Mouse (Mus musculus) midbrain, embryonic 16.5 days (tissue): Measurements from ENCODE around the gene Eras. TPM values are rescaled to one million over a fixed set of nuclear protein-coding genes. Genes with fewer than 3 reads are reported as not detected.

Experiments used
- ATAC-seq: fragments of 200-750 bp; cut with Nextera tagmentation; 2 replicates; pipeline ENCODE4 v1.8.0; 2017; ENCODE audit warnings: moderate TSS enrichment
- H3K27ac ChIP-seq: fragments of 300-500 bp; sonication (generic); 2 replicates; pipeline ENCODE4 v1.5.1; 2014; ENCODE audit warnings: mild to moderate bottlenecking, low read length, mixed read lengths
- H3K27me3 ChIP-seq: fragments of 300-500 bp; sonication (generic); 2 replicates; pipeline ENCODE4 v1.6.1; 2014; ENCODE audit warnings: low read depth, low read length, mixed read lengths; ENCODE audit not compliant: control insufficient read depth, insufficient read depth
- H3K36me3 ChIP-seq: fragments of 300-500 bp; sonication (generic); 2 replicates; pipeline ENCODE4 v1.6.1; 2014; ENCODE audit warnings: mild to moderate bottlenecking, low read length, moderate library complexity, mixed read lengths; ENCODE audit not compliant: control insufficient read depth, insufficient read depth
- H3K4me1 ChIP-seq: fragments of 300-500 bp; sonication (generic); 2 replicates; pipeline ENCODE4 v1.6.1; 2014; ENCODE audit warnings: mild to moderate bottlenecking, low read length, mixed read lengths; ENCODE audit not compliant: control insufficient read depth, insufficient read depth
- H3K4me2 ChIP-seq: fragments of 300-500 bp; sonication (generic); 2 replicates; pipeline ENCODE4 v1.6.1; 2014; ENCODE audit warnings: mild to moderate bottlenecking, low read length, mixed read lengths
- H3K4me3 ChIP-seq: fragments of 300-500 bp; sonication (generic); 2 replicates; pipeline ENCODE4 v1.5.1; 2014; ENCODE audit warnings: low read depth, mild to moderate bottlenecking, low read length, moderate library complexity, mixed read lengths
- H3K9ac ChIP-seq: fragments of 300-500 bp; sonication (generic); 2 replicates; pipeline ENCODE4 v1.6.1; 2014; ENCODE audit warnings: low read depth, low read length, mixed read lengths
- H3K9me3 ChIP-seq: fragments of 300-500 bp; sonication (generic); replicated peaks from 2 replicates; pipeline ENCODE4 v1.6.1; 2014; ENCODE audit warnings: mild to moderate bottlenecking, low read length, mixed read lengths; ENCODE audit not compliant: control insufficient read depth, poor library complexity, severe bottlenecking
- WGBS: fragments of 180-500 bp; shearing (Covaris S2); extraction: QIAGEN DNeasy Blood & Tissue Kit; methylation state at CpG from one replicate; pipeline ENCODE4 v1.1.7; 2014; 5-methylcytosine and 5-hydroxymethylcytosine counted together
- polyA plus RNA-seq: library from polyadenylated mRNA; unstranded; fragments of >200 nt; fragmentation: Nextera tagmentation; extraction: Ambion mirVana; gene quantifications from 2 replicates; pipeline ENCODE4 v1.2.1, GENCODE M21; 2015

Eras gene
- not detected in 2 replicates for polyA plus RNA-seq

DNA sequence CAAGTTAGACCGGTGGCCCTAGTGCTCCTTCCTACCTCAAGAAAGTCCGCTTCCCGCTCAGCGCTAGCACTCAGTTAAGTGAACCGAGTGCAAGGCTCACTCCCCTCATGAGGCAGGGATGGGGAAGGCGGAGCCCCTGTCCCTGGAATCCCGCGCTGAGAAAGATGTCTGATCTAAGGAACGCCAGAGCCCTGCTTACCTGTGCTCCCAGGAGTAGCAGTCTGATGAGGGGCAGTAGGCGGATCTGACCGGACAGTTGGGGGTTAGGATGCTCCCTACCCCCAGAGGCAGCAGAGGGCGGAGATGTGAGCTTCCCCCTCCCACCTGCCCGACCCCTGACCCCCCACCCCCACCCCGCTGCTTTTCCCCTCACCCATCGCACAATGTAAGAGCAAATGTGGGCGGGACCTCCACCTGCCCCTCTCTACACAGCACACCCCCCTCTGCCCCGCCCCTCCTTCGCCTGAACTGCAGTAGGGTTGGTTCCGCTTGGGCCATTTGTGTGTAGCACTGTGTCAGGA is at the start of gene Eras:
Gene Eras, minus strand, starts transcription at position 338 of the 521 bp plus-strand sequence.
- H3K27ac ChIP-seq = no peak within 1 kb of the TSS
- no peak for ATAC-seq
- no peaks in the 10 kb centered on the region for H3K27me3 ChIP-seq
- no peak within 1 kb of the TSS for H3K4me2 ChIP-seq
- no peaks in the 10 kb centered on the region; the same call in 1 of the 2 replicates for H3K4me1 ChIP-seq
- whole genome bisulfite sequencing = 19% methylated on average over 19 of the region's 19 CpGs
- H3K4me3 ChIP-seq = no peak within 1 kb of the TSS
- H3K9ac ChIP-seq = no peak within 1 kb of the TSS
- H3K36me3 ChIP-seq = peaks cover 7% of the 10 kb centered on the region; the same call in 1 of the 2 replicates
- H3K9me3 ChIP-seq = no peaks in the 10 kb centered on the region

DNA sequence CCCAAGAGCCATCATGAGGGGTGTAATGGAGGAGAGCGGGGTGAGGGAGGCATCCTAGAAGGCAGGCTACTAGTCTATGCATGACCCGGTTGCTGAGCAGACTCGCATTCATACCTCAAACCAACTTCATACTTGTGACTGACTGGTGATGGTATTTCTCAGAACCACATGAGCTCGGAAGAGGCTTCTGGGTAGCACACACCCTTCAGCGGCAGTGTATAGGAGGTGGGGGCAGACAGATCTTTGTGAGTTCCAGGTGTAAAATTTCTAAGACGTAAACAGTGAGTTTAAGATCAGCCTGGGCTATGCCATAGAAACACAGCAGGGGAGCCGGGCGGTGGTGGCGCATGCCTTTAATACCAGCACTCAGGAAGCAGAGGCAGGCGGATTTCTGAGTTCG is 49.5 kb upstream of the Eras start, which contains the start of gene Gata1:
Gene Gata1, minus strand, starts transcription at position 180 of the 400 bp plus-strand sequence.
- no peak within 1 kb of the TSS for H3K4me2 ChIP-seq
- no peak within 1 kb of the TSS for H3K9ac ChIP-seq
- H3K27me3 ChIP-seq = no peaks in the 10 kb centered on the region
- no peak for ATAC-seq
- H3K27ac ChIP-seq = no peak within 1 kb of the TSS
- H3K9me3 ChIP-seq = no peaks in the 10 kb centered on the region
- no peaks in the 10 kb centered on the region for H3K4me1 ChIP-seq
- no peaks in the 10 kb centered on the region for H3K36me3 ChIP-seq
- WGBS = 93% methylated on average over 11 of the region's 11 CpGs
- no peak within 1 kb of the TSS for H3K4me3 ChIP-seq

DNA sequence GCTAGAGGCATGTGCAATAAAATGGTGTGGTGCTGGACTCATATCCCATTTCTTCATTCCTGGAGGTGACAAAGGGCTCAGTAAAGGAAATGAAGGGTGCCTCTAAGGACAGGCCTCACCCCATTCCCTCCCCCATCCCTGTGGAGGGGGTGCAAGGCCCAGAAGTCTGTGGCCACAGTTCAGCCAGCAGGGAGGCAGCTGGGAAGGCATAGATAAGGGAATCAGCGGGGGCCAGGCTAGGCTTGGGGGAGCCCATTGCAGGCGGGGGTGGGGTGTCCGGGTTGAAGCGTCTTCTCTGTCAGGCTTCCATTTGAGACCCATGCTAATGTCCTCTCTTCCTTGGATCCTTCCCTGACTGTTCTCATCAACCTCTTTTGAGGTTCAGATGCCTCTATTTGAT is 42.9 kb upstream of the Eras start:
- Histone ChIP-seq H3K27ac (no peak overlapping the region), H3K4me2 (no peak overlapping the region), H3K9ac (no peak overlapping the region), H3K4me1 (no peaks in the 10 kb centered on the region), H3K4me3 (no peak overlapping the region), H3K36me3 (no peaks in the 10 kb centered on the region), H3K9me3 (no peaks in the 10 kb centered on the region), H3K27me3 (no peaks in the 10 kb centered on the region)
- 62% methylated on average over 4 of the region's 4 CpGs for WGBS
- no peak for ATAC-seq

DNA sequence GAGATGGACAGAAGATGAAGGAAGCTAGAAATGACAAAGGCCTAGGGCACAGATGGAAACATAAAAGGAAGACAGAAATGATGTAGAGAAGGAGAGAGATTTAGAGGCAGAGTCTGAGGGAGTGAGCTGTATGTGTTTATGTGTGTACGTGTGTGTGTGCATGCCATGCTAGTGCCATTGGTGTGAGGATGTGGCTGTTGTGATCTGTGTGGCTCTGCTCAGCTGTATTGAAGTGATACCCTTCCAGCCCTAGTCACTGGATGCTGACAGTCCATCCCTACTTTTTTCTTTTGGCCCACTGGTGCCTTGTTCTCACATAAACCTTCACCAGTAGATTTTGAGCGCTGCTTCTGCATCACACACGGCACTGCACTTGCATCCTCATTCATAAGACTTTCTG is 40.5 kb upstream of the Eras start:
- Histone ChIP-seq H3K9ac (no peak overlapping the region), H3K27me3 (no peaks in the 10 kb centered on the region), H3K36me3 (no peaks in the 10 kb centered on the region), H3K4me1 (no peaks in the 10 kb centered on the region), H3K4me3 (no peak overlapping the region), H3K4me2 (no peak overlapping the region), H3K27ac (no peak overlapping the region), H3K9me3 (no peaks in the 10 kb centered on the region)
- WGBS = 93% methylated on average over 3 of the region's 3 CpGs
- ATAC-seq = no peak

DNA sequence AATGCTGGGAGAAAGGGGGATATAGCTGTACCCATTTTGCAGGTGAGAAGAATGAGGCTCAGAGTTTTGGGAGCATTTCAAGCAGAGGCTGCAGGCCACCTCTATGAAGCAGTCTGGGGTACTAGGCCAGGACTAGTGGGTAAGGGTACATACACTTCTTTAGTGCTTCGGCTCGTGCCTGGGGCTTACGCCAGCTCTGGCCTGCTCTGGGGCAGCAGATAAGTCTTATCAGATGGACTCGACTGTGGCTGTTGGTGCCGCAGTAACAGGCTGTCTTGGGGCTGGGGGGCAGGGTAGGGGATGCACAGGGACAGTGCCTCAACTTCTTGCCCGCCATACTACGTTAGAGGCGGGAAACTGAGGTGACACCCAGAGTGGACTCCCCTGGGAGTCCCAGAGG is 39.8 kb upstream of the Eras start:
- no peaks in the 10 kb centered on the region for H3K36me3 ChIP-seq
- WGBS = 92% methylated on average over 8 of the region's 8 CpGs
- H3K4me3 ChIP-seq = no peak overlapping the region
- H3K9ac ChIP-seq = no peak overlapping the region
- H3K27ac ChIP-seq = no peak overlapping the region
- no peaks in the 10 kb centered on the region for H3K27me3 ChIP-seq
- no peak overlapping the region for H3K4me2 ChIP-seq
- no peak for ATAC-seq
- H3K9me3 ChIP-seq = no peaks in the 10 kb centered on the region
- no peaks in the 10 kb centered on the region for H3K4me1 ChIP-seq

DNA sequence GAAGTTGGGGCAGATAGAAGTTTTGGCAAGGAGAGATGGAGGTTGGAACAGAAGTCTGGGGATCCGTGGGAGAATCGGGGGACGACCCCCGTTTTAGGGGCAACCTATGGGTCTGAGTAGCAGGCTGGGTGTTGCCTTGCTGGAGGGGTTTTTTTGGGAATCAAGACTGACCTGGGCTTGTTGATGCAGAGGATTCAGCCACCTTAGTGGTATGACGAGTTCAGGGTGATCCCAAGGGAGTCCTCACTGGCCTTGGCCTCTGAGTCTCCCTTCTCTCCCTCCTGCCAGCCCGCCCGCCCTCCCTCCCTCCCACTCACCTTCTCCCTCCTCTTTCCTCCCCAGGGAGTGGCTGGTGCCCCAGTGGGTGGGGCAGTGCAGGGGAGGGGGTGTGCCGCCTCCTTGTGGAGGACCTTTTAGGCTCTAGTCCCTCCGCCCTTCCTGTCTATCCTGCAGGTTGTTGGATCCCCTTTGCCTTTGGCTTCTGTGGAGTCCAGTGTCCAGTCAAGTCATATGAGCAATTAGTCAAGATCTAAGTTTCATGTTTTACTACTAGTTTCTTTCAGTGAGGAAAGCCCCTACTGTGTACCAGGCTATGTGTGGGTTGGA is 39.3 kb upstream of the Eras start:
- Histone ChIP-seq H3K9ac (no peak overlapping the region), H3K4me3 (no peak overlapping the region), H3K27me3 (no peaks in the 10 kb centered on the region), H3K36me3 (no peaks in the 10 kb centered on the region), H3K4me1 (no peaks in the 10 kb centered on the region), H3K9me3 (no peaks in the 10 kb centered on the region), H3K27ac (no peak overlapping the region), H3K4me2 (no peak overlapping the region)
- ATAC-seq = no peak
- WGBS = 82% methylated on average over 6 of the region's 9 CpGs

DNA sequence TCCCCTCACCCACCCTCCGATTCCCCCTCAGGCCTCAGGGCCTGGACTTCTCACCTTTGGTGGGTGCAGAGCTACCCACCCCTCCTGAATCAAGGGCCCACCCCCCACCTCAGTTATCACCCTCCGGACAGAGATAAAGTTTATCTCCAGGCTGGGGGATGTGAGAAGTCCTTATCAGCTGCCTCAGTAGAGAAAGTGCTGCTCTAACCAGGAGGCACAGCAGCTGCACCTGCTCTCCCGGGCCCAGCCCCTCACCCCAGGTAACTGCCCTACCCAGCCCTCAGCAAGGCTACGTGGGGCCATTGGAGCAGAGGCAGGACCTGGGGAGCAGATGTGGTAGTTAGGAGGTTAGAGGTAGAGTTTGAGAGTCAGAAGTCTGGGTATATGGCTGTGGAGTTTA is 37.8 kb upstream of the Eras start:
- no peaks in the 10 kb centered on the region for H3K9me3 ChIP-seq
- H3K4me2 ChIP-seq = no peak overlapping the region
- no peak overlapping the region for H3K27ac ChIP-seq
- 85% methylated on average over 4 of the region's 4 CpGs for WGBS
- no peaks in the 10 kb centered on the region for H3K36me3 ChIP-seq
- ATAC-seq = no peak
- no peaks in the 10 kb centered on the region for H3K4me1 ChIP-seq
- H3K4me3 ChIP-seq = no peak overlapping the region
- no peak overlapping the region for H3K9ac ChIP-seq
- no peaks in the 10 kb centered on the region for H3K27me3 ChIP-seq

DNA sequence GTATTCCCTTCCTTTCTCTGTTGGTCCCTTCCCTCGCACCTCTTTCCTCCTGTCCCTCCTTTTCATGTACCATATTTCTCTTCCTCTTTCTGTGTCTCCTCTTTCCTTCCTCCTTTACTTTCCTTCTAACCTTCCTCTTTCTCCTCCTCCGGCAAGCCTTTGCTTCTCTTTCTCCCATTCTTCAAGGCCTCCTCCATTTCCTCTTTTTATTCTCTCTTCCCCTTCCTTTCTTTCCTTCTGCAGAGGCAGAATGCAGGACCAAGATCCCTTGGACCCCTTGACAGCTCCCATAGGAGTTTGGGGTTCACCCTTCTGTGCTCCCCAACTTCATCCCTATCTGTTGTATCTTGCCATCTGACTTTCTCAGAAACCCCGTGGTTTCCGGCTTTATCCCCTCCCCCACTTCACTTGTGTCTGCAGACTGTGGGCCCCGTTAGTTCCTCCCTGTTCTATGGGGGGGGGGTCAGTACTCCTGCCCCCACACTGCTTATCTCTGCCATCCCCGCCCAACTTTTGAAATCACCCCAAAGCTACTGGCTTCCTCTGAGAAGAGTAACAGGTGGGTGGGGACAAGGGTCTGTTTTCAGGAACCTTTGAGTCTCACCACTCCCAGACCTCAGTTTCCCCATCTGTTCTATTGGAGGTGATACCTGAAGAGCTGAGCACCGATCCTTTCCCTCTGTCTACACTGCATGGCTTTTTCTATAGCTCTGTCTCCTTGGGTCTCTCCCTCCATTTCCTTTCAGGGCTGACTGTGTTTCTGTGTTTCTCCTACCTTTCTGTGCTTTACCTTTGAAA is 35.6 kb upstream of the Eras start:
- no peaks in the 10 kb centered on the region for H3K36me3 ChIP-seq
- H3K9me3 ChIP-seq = no peaks in the 10 kb centered on the region
- no peak for ATAC-seq
- no peaks in the 10 kb centered on the region for H3K4me1 ChIP-seq
- no peak overlapping the region for H3K4me2 ChIP-seq
- no peak overlapping the region for H3K27ac ChIP-seq
- H3K4me3 ChIP-seq = no peak overlapping the region
- WGBS = 89% methylated on average over 7 of the region's 7 CpGs
- H3K27me3 ChIP-seq = no peaks in the 10 kb centered on the region
- H3K9ac ChIP-seq = no peak overlapping the region

DNA sequence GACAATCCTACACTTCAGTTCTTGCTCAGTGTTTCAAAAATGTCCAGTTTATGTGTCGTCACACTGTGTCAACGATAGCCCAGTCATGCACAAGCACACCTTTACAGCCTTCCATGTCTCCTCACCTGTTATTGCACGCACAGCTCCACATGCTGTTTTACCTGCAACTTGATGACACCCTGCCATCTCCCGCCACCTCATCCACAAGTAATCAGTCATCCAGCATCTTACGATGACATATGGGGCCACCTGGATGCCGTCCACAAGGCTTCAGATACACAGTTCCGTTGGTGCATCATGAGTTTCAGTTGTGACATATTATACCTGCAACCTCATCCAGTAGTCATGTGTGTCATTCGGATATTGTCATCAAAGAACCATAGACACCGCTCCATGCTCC is 30.5 kb upstream of the Eras start:
- no peak overlapping the region for H3K4me3 ChIP-seq
- no peaks in the 10 kb centered on the region for H3K4me1 ChIP-seq
- H3K9me3 ChIP-seq = no peaks in the 10 kb centered on the region
- H3K27ac ChIP-seq = no peak overlapping the region
- no peaks in the 10 kb centered on the region for H3K27me3 ChIP-seq
- ATAC-seq = no peak
- H3K36me3 ChIP-seq = no peaks in the 10 kb centered on the region
- no peak overlapping the region for H3K9ac ChIP-seq
- H3K4me2 ChIP-seq = no peak overlapping the region
- 90% methylated on average over 9 of the region's 9 CpGs for WGBS
